28 mouse cellular contexts compared by ENCODE assay signal in genomic region chr7:99097781-99098180, GRCm38 (mm10).
"Had no signal": no experiment of that assay in that cellular context is flagged by ENCODE, and none has a peak within 500 bp of the region (broad histone marks: within the 10 kb centered on the region; RNA-seq: fewer than 3 reads in every experiment).

No protein-coding gene starts in this region.

- H3K9me3 ChIP-seq: embryonic facial prominence, embryonic 10.5 days; embryonic facial prominence, embryonic 12.5 days; embryonic facial prominence, embryonic 13.5 days; embryonic facial prominence, embryonic 15.5 days; forebrain, embryonic 10.5 days; forebrain, embryonic 12.5 days; forebrain, embryonic 13.5 days; forebrain, embryonic 15.5 days had no signal

- H3K4me3 ChIP-seq: embryonic facial prominence, embryonic 10.5 days; embryonic facial prominence, embryonic 12.5 days; embryonic facial prominence, embryonic 13.5 days; embryonic facial prominence, embryonic 15.5 days; erythroblast, embryonic 14.5 days; forebrain, embryonic 10.5 days; forebrain, embryonic 12.5 days; forebrain, embryonic 13.5 days; forebrain, embryonic 15.5 days; gastrocnemius, adult 2 months; heart, adult 2 months had no signal

- H3K27ac ChIP-seq: embryonic facial prominence, embryonic 10.5 days; embryonic facial prominence, embryonic 12.5 days; embryonic facial prominence, embryonic 13.5 days; embryonic facial prominence, embryonic 15.5 days; forebrain, embryonic 10.5 days; forebrain, embryonic 12.5 days; forebrain, embryonic 13.5 days; forebrain, embryonic 15.5 days; gastrocnemius, adult 2 months; heart, adult 2 months had no signal

- H3K4me2 ChIP-seq: embryonic facial prominence, embryonic 12.5 days; embryonic facial prominence, embryonic 13.5 days; embryonic facial prominence, embryonic 15.5 days; forebrain, embryonic 12.5 days; forebrain, embryonic 13.5 days; forebrain, embryonic 15.5 days had no signal

- ATAC-seq: forebrain, embryonic 13.5 days; forebrain, embryonic 14.5 days; forebrain, embryonic 15.5 days; forebrain, embryonic 16.5 days; forebrain, postnatal 0 days had no signal

- DNase-seq: cerebellum, adult 2 months; cerebellum, adult 8-10 months; cerebellum, adult 9-10 months; cerebellum, adult 9-11 months; cerebellum, postnatal 10 days; cerebellum, postnatal 14 days; cerebellum, postnatal 25 days; cerebellum, postnatal 36 days; embryo, embryonic 11 days; forebrain, postnatal 0 days; gastrocnemius, adult 2 months; gastrocnemius, postnatal 10 days; gastrocnemius, postnatal 14 days; gastrocnemius, postnatal 25 days; gastrocnemius, postnatal 36 days; heart, adult 18-20 months; heart, adult 2 months had no signal

- H3K27me3 ChIP-seq: embryonic facial prominence, embryonic 12.5 days; embryonic facial prominence, embryonic 13.5 days; embryonic facial prominence, embryonic 15.5 days; forebrain, embryonic 12.5 days; forebrain, embryonic 13.5 days; forebrain, embryonic 15.5 days had no signal

- H3K9ac ChIP-seq: embryonic facial prominence, embryonic 12.5 days; embryonic facial prominence, embryonic 13.5 days; embryonic facial prominence, embryonic 15.5 days; forebrain, embryonic 12.5 days; forebrain, embryonic 13.5 days; forebrain, embryonic 15.5 days; forebrain, postnatal 0 days had no signal
